Mouse (Mus musculus) ES-Bruce4 (cell line): ENCODE results near the gene Serpina12. TPM values are rescaled to one million over a fixed set of nuclear protein-coding genes. Genes with fewer than 3 reads are reported as not detected.
A peak's percentile ranks its signal among the peaks of the same experiment; 100 is the strongest.

Source experiments
- H3K27ac ChIP-seq: 2 replicates; pipeline ENCODE4 v1.5.1; 2012; ENCODE audit warnings: low read length, inconsistent platforms; ENCODE audit not compliant: insufficient read depth
- H3K27me3 ChIP-seq: 2 replicates; pipeline ENCODE4 v1.6.1; 2012; ENCODE audit warnings: mild to moderate bottlenecking, low read length, inconsistent platforms; ENCODE audit not compliant: control insufficient read depth, poor library complexity, insufficient read depth, severe bottlenecking
- H3K36me3 ChIP-seq: 2 replicates; pipeline ENCODE4 v1.6.1; 2012; ENCODE audit warnings: inconsistent platforms, mild to moderate bottlenecking, low read length, moderate library complexity; ENCODE audit not compliant: control insufficient read depth, poor library complexity, insufficient read depth, severe bottlenecking
- H3K4me1 ChIP-seq: one replicate; pipeline ENCODE4 v1.8.1; 2011; ENCODE audit warnings: low read length; ENCODE audit not compliant: control insufficient read depth, insufficient read depth
- H3K4me3 ChIP-seq: 2 replicates; pipeline ENCODE4 v1.5.1; 2011; ENCODE audit warnings: low read depth, mild to moderate bottlenecking, low read length
- H3K9ac ChIP-seq: 2 replicates; pipeline ENCODE4 v1.6.1; 2012; ENCODE audit warnings: low read depth, mild to moderate bottlenecking, inconsistent platforms; ENCODE audit not compliant: poor library complexity, severe bottlenecking
- H3K9me3 ChIP-seq: replicated peaks from 2 replicates; pipeline ENCODE4 v1.6.1; 2012; ENCODE audit warnings: mild to moderate bottlenecking, low read length, inconsistent platforms; ENCODE audit not compliant: control insufficient read depth, poor library complexity, insufficient read depth, severe bottlenecking
- CTCF ChIP-seq: IDR thresholded peaks from one replicate; pipeline ENCODE4 v1.8.1; 2011; ENCODE audit warnings: low read depth, low read length
- EP300 ChIP-seq: IDR thresholded peaks from 2 replicates; pipeline ENCODE4 v1.6.1; 2011; ENCODE audit warnings: low read depth, low read length; ENCODE audit not compliant: insufficient read depth
- POLR2A ChIP-seq: IDR thresholded peaks from one replicate; pipeline ENCODE4 v1.8.1; 2011; ENCODE audit warnings: low read length; ENCODE audit not compliant: insufficient read depth
- polyA plus RNA-seq: library from polyadenylated mRNA; stranded (reverse); fragments of >200 nt; gene quantifications from 2 replicates; pipeline ENCODE4 v1.2.4, GENCODE M21; 2011; ENCODE audit warnings: low read depth; ENCODE audit not compliant: missing spikeins, insufficient read depth, insufficient read length

Serpina12 gene
- not detected in 2 replicates for polyA plus RNA-seq

GRCm38 (mm10) chr12:104044343-104044742, at the start of gene Serpina12:
Serpina12 (minus strand) TSS chr12:104044443.
- Histone ChIP-seq H3K36me3 (no peaks in the 10 kb centered on the region), H3K27me3 (no peaks in the 10 kb centered on the region), H3K4me3 (no peak within 1 kb of the TSS), H3K9me3 (no peaks in the 10 kb centered on the region), H3K9ac (no peak within 1 kb of the TSS), H3K4me1 (no peaks in the 10 kb centered on the region), H3K27ac (no peak within 1 kb of the TSS)
- no peak for TF ChIP-seq CTCF
- no peak for TF ChIP-seq EP300
- no peak for TF ChIP-seq POLR2A

- Histone ChIP-seq H3K9me3 (no peaks in the 10 kb centered on the region), H3K9ac (no peak overlapping the region), H3K27ac (no peak overlapping the region), H3K4me1 (no peaks in the 10 kb centered on the region), H3K27me3 (no peaks in the 10 kb centered on the region), H3K4me3 (no peak overlapping the region), H3K36me3 (no peaks in the 10 kb centered on the region)
- TF ChIP-seq POLR2A (no peak), EP300 (no peak), CTCF (no peak)
Measured at GRCm38 (mm10) chr12:104091303-104091702, 47.1 kb upstream of the Serpina12 start.

GRCm38 (mm10) chr12:104090119-104090518, 45.9 kb upstream of the Serpina12 start:
- Histone ChIP-seq H3K4me1 (no peaks in the 10 kb centered on the region), H3K27ac (no peak overlapping the region), H3K9me3 (no peaks in the 10 kb centered on the region), H3K4me3 (no peak overlapping the region), H3K36me3 (no peaks in the 10 kb centered on the region), H3K9ac (no peak overlapping the region), H3K27me3 (no peaks in the 10 kb centered on the region)
- TF ChIP-seq CTCF = no peak

GRCm38 (mm10) chr12:104072286-104072685, 28.0 kb upstream of the Serpina12 start:
- TF ChIP-seq EP300 (no peak), POLR2A (no peak), CTCF (no peak)

GRCm38 (mm10) chr12:104071708-104072107, 27.5 kb upstream of the Serpina12 start:
- TF ChIP-seq POLR2A (no peak), EP300 (no peak)
- no peaks in the 10 kb centered on the region for H3K36me3 ChIP-seq
- no peak overlapping the region for H3K27ac ChIP-seq
- H3K27me3 ChIP-seq = no peaks in the 10 kb centered on the region
- no peak overlapping the region for H3K4me3 ChIP-seq
- no peaks in the 10 kb centered on the region for H3K9me3 ChIP-seq
- no peak overlapping the region for H3K9ac ChIP-seq
- no peaks in the 10 kb centered on the region for H3K4me1 ChIP-seq

More at GRCm38 (mm10) chr12:104072286-104072685, 28.0 kb upstream of the Serpina12 start:
- Histone ChIP-seq H3K4me3 (no peak overlapping the region), H3K27me3 (no peaks in the 10 kb centered on the region), H3K9me3 (no peaks in the 10 kb centered on the region), H3K9ac (no peak overlapping the region), H3K4me1 (no peaks in the 10 kb centered on the region), H3K27ac (no peak overlapping the region), H3K36me3 (no peaks in the 10 kb centered on the region)

GRCm38 (mm10) chr12:104069620-104070019, 25.4 kb upstream of the Serpina12 start:
- Histone ChIP-seq H3K9ac (no peak overlapping the region), H3K27me3 (no peaks in the 10 kb centered on the region), H3K36me3 (no peaks in the 10 kb centered on the region), H3K27ac (no peak overlapping the region), H3K4me1 (no peaks in the 10 kb centered on the region), H3K4me3 (no peak overlapping the region), H3K9me3 (no peaks in the 10 kb centered on the region)
- TF ChIP-seq EP300 = no peak
- peak; percentile 75 for TF ChIP-seq CTCF
